Mouse (Mus musculus) adrenal gland, adult 2 months (tissue): ENCODE measurements around the gene Clps. TPM values are rescaled to one million over a fixed set of nuclear protein-coding genes. Genes with fewer than 3 reads are reported as not detected.

ENCODE experiments used
- DNase-seq: peaks from one replicate; pipeline ENCODE4 v3.0.0; 2021
- polyA plus RNA-seq: library from polyadenylated mRNA; depleted of rRNA; stranded (reverse); fragments of >200 nt; gene quantifications from 2 replicates; pipeline ENCODE4 v1.2.3, GENCODE M21; 2012
- total RNA-seq, 2 experiments: library from RNA; stranded (reverse); gene quantifications; 2 replicates each; pipeline ENCODE4 v1.2.3; 2021

Clps gene
- total and polyA plus RNA-seq, 3 experiments, result 1.4 TPM; not detected in 2

DNA sequence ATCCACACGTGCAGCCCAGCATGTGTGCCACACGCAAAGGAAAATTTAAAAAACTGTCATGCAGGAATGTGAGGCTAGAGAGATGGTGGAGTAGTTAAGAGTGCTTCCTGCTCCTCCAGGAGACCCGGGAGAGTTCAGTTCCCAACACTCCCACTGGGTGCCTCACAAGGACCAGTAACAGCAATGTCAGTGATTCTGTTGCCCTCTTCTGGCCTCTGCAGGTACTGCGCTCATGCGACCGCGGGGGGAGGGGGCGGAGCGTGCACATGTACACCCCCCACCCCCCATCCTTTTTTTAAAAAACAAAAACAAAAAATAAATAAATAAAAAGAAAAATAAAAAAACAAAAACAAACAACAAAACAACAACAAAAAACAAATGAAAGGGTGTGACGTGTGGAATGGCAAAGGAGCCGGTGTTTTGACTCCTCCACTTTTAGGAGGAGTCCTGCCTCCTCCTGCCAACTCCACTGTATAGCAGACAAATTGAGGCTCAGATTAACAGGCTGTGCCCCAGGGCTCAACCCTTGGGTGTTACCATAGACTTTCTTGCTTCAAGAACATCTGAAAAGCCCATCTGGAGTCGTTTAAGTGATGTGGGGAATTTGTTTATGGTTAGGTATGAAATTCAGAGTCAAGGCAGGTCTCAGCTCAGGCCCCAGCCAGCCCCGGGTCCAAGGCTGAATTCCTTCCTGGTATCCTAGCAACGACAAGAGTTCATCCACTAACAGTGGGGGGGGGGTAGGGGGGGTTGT, 7.3 kb downstream of the Clps start:
- DNase-seq, result peak; percentile 74

DNA sequence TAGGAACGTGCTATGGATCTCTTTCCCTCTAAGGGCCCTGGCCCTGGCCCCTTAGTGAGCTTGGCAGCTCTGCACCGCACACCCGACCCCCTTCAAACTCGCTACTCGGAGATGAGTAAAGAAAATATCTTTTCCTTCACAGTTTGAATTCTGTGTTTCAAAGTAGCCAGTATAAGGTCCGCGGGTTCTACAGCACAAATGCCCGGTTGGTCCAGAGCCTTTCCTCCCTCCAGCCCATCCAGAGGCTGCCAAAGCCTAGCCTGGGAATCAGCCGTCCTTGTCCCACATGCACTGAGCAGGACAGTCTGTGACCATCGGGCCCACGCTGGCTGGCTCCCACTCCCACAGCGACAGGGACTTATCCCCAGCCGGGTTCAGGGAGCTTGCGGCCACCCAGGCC, 11.5 kb downstream of the Clps start, which contains the start of gene Clpsl2:
Gene Clpsl2 (plus strand): TSS at position 301 of the 400 bp plus-strand sequence.
- no peak for DNase-seq

DNA sequence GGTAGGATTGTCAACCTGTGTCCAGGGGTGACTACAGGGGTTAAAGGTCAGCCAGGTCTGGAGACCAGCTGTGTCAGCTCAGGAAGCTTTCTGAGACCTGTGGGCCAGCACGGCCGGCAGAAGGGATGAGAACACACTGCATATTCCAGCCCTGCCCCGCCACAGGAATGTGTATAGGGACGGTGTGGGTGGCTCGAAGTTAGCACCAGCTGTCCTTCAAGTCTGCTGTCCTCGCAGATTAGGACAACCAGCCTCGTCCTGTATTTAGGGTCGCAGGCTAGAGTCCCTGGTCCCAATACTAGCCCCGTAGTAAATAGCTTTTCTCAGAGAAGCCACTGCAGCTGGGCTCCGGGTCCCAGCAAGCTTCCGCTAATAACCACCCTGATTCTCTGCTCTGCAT, 12.0 kb downstream of the Clps start:
- no peak for DNase-seq

DNA sequence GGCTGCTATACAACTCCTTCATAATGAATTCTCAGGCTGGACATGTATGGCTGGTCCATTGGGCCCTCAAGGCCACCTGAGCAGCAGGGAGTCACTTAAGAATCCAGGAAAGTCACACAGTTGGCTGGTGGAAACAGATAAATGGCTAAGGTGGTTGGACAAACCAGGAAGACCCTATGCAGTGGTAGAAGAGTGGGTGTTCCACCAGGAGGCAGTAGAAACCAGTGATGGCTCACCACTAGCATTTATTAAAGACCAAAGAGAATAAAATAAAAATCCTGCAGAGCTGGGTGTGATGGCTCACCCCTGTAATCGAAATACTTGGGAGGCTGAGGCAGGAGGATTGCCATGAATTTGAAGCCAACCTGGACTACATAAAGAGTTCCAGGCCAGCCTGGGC, 13.6 kb downstream of the Clps start:
- no peak for DNase-seq

DNA sequence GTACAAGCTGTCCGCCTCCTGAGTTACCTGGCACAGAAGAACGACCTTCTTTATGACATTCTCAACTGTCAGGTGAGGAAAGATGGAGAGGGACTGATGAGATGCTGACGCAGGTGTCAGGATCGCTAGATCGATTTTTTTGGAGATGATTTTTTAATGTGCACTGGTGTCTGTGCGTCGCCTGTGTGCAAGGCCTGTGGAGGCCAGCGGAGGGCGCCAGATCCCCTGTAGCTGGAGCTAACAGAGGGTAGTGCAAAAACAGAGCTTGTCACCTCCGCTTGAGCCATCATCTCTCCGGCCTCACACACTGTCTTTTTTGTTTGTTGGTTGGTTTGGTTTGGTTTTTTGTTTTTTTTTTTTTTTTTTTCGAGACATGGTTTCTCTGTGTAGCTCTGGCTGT, 22.7 kb downstream of the Clps start:
- no peak for DNase-seq

DNA sequence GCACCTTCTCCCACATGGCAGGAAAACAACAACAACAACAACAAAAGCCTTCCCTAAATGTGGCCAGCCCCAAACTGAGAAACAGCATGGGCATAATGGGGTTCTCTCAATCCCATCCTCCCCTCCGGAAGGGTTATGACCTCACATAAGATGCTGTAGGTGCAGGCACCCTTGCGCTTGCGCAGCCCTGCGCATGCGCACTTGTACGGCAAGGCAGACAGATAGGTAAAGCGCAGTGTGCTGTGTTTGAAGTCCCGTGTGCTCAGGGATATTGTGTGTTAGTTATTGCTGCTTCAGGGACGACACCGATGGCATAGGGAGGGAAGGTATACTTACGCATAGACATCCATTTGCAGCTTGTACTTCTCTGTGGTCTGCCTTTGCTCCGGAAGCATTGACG, 27.2 kb downstream of the Clps start:
- DNase-seq, result no peak

DNA sequence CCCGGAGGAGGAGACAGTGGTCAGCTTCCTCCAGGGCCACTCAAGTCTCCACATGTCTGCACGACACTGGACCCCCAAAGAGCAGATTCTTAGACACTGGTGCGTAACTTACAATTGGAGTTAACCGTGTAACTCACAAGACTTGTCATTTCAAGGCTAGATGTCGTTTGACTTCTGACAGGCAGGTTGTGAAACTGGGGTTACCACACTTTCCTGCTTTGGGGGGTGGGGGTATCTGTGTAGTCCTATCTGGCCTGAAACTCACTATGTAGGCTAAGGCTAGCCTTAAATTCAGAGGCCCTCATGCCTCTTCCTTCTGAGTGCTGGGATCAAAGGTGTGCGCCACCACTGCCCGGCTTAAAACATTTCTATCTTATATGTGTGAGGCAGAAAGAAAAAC, 28.0 kb downstream of the Clps start:
- DNase-seq, result no peak

DNA sequence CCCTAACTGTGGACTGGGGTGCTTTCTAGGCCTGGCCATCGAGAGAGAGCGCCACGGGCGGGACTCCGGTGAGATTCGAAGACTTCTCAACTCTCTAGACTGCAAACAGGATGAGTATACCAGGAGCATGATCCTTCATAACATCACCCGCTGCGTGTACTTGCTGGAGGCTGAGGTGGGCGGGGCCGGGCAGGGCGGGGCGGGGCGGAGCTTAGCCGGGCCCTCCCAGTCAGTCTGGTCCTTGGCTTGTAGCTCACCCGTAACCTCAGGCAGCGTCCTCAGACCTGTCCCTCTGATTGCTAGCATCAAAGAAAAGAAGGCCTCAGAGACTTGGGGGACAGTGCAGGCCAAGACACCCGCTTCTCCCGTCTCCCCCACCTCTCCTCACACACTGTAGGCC, 28.6 kb downstream of the Clps start:
- no peak for DNase-seq

DNA sequence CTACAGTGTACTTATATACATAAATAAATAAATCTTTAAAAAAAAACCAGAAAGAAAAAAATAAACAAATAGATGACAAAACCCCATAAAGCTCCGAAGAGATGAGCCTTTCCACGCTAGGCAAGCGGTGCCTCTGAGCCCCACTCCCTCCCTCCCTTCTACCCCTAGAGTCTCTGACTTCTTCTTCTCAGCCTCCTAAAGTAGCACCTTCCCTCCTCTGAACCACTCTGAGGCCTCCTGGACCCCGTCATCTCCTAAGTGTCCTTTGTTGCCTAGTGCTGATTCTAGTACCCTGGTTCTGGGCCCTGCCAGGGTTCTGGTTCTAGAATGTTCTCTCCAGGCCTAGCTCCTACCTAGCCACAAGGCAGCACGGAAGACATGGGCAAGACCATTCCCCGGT, 30.1 kb downstream of the Clps start, which contains the start of gene Armc12:
Gene Armc12 (plus strand): TSS at position 301 of the 400 bp plus-strand sequence.
- DNase-seq, result no peak

DNA sequence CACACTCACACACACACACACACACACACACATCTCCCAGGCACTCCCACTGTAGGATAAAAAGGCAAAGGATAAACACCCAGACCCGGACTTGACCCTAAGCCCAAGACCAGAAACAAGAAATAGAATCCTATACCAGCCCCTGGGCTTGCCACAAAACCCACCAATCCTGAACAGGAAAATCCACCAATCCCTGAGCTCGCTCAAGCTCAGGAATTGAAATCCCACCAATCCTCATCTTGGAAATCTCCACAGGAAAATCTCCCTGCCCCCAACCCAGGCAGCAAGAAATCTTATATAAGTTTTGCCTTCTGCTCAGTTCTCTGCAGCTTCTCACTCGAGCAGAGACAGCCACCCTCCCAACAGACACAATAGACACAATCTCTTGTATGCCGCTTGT, 31.4 kb downstream of the Clps start:
- DNase-seq, result no peak

DNA sequence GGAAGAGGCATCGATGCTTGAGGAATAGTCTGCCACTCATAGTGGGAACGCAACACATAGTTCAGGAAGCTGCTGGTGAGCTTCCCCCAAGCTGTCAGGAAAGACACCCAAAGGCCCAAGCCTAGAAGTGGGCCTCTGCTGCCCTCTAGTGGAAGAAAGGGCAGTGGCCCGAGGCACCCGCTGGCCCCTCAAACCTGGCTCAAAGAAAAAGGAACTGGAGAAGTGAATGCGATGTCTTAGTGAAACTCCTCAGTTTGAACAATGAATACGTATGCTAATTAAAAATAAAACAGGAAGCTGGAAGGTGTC, 32.6 kb downstream of the Clps start:
- peak; percentile 88 for DNase-seq

DNA sequence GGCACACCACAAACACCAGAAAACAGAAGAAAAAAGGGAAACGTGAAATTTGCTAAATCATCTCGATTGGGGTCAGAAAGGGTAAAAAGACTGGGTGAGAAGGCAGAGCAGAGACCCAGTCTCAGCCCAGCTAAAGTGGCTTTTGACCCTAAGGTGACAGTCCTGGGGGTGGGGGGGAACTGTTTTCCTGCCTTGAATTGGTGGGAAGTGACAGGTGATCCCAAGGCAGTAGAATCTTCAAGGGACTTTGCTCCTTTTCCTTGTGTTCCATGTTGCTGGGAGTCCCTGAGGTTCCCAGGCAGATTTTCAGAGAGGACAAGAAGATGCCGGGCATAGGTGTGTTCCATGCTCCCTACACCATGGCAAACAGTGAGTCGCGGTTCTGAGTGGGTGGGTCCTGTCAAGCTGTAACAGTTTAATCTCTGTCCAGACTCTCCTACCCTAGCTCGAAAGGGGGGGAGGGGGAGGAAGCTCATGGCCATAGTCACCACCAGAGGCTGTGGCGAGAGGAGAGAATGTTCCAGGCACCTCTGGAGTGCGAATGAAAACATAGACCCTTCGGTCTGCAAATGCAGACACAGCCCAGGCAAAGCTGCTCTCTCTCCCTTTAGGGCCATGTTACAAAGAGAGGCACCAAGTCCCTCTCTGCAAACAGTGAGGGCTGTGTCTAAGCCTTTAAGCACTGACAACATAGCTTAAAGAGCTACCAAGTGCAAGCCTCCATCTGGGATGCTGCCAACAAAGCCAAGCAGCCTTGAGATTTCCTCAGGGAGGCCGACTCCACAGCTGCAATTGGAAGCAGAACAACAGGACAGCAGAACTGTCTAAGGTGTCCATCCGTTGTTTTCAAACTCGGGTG, 33.2 kb downstream of the Clps start:
- DNase-seq, result peak; percentile 39

DNA sequence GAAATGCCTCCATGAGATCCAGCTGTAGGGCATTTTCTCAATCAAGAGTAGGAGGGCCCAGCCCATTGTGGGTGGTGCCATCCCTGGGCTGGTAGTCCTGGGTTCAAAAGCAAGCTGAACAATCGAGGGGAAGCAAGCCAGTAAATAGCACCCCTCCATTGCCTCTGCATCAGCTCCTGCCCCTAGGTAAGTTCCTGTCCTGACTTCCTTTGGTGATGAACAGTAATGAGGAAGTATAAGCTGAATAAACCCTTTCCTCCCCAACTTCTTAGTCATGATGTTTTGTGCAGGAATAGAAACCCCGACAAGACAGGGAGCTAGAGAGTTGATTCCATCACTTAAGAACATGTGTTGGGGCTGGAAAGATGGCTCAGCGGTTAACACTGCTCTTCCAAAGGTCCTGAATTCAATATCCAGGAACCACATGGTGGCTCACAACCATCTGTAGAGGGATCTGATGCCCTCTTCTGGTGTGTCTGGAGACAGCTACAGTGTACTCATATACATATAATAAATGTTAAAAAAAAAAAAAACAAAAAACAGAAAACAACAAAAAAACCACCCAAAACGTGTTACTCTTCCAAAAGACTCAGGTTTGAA, 35.6 kb downstream of the Clps start:
- DNase-seq, result no peak

DNA sequence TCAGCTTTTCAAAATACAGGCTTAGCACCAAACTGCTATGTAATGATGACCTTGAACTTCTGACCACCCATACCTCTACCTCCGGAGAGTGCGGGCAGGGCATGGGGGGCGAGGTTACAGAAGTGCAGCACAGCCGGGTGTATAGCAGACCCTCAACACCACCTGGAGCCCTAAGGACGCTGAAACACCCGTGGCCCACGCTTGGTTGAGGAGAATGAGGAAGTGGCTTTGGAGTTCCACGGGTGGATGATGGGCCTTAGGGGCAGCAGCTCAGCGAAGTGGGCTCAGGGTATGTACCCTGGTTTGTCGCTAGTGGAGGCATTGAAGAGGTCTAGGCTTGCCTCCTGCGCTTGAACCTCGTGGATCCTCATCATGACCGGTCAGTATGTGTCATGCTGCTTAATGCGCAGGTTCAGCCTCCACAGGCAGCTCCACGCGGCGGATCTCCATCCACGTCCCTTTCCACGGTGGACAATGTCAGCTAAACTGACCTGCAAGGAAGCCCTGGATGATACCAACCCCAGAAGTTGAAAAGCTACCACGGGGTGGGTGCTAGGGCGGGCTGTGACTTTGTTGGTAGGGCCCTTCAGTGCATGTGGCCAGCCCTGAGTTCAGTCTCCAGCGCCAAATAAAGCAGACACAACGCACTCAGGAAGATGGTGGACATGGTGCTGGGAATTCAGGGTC, 36.4 kb downstream of the Clps start:
- DNase-seq, result no peak

DNA sequence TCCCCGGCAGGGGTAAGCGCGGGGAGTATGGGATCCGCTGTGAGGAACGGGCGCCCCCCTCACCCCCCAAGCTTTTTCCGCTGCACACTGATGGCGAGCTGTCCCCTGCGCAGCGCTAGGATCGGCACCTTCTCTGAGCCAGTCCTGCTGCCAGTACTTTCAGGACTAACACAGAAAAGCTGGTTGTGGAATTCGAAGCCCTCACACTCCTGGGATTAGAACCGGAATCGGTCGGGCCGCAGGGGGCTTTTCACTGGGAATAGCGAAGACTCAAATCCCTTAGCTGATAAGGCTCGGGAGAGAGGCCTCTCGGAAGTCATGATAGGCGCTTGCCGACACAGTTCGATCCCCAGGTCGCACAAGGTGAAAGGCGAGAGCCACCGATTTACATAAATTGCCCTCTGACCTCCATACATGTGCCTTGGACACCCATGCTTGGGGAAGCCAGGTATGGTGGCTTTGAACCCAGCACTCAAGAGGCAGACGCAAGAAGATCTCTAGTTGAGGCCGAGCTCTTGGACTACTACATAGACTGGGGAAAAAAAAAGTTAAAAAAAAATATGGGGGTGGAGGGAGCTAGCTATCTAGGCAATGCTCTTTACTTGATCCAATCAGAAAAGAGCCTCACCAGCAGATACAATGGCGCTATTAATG, 37.1 kb downstream of the Clps start:
- DNase-seq, result no peak

DNA sequence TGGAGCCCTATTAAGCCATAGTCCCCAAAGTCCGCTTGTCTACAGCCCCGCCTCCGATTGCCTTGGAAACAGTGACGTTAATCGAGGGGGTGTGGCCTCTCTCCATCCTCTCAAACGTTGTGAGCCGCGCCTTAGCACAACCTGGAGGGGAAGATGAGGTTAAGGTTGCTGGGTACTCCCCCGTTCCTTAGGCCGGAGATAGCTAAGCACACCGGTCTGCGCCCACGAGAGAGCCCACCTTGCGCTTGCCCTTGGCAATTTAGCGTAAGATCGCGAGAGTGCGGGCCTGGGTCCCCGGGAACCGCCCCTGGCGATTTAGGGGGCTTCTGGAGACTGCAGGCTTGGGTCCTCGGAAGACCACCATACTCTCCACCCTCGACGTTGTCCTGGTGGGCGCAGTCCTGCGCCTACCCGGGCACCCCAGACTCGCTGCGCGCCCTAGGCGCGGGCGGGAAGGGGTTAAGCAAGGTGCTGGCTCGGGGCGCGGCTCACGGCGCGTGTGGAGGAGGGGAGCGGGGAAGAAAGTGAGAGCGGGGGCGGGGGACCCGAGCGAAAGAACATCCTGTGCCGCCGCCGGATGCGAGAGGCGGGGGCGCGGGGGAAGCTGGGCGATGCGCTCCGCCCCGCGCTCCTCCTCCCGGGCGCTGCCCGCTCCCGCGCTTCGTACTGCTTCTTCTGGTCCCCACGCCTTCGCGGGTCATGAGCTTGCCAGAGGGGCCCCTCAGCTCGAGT, 37.8 kb downstream of the Clps start:
- peak; percentile 94 for DNase-seq

DNA sequence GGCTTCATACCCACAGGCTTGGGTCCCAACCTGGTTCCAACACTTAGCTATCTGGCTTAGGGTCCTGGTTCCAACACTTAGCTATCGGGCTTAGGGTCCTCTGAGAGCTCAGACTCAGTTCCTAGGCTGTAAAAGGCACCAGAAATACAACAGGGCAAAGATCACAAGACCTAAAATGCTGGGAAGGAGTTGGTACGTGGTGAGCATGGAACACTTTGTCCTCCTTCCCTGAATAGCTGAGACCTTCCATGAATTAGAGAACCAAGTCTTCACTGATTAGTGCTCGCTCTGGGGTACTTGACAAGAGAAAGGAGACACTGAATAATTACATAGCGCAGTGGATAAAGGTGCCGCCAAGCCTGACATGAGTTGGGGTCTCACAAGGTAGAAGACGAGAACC, 38.6 kb downstream of the Clps start:
- DNase-seq, result no peak

DNA sequence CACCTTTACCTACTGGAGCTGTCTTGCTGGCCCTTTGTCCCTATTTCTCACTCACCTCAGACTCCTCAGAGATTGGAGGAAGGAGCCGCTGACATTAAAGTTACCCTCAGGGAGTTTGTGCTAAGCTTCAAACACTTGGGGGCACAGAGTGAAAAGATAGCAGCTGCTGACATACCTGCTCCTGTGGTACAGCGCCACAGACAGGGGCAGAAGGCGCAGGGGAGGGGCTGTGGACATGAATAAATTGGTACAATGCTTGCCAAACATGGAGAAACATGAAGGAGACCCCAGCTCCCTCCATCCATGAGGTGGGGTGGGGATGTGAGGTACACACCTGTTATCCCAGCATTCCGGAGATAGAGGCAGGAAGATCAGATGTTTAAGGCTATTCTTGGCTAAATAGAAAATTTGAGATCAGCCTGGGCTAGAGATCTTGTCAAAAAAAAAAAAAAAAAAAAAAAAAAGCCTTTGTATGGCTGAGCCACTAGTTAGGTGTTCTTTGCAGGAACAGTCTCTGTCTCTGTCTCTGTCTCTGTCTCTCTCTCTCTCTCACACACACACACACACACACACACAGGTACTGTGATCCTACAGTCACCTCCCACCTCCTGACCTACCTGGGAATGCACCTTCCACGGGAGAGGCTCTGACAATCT, 39.4 kb downstream of the Clps start:
- DNase-seq, result no peak

DNA sequence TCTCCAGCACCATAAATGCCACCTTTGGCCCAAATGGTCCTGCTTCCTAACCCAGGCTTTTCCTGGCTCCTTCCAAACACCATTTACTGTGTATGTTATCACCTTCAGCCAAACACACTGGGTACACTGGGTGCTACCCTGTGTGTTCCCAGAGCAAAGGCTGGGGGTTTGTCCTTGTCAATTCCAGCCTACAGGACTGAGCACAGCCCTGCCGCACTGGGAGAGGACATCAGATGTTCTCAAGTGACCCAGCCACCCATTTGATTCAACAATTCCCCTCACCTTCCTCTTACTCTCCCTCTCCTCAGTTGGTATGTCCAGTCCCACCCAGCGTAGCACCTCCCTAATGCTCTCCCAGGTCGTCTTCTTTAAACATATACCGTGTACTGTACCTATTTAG, 40.0 kb downstream of the Clps start:
- DNase-seq, result no peak

DNA sequence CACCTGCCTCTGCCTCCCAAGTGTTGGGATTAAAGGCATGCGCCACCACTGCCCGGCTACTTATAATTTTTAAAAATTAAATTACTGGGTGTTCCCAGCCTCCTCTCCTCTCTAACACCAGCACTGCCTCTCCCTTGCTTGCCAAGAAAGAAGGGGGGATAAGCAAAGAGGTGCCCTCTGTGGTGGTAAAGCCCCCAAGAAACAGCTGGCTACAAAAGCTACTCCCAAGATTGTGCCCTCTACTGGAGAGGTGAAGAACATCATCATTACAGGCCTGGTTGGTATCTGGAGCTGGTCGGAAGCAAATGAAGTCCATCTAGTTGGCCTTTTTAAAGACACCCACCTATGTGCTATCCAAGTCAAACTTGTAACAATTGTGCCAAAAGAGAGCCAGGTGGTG, 40.7 kb downstream of the Clps start:
- DNase-seq, result no peak

DNA sequence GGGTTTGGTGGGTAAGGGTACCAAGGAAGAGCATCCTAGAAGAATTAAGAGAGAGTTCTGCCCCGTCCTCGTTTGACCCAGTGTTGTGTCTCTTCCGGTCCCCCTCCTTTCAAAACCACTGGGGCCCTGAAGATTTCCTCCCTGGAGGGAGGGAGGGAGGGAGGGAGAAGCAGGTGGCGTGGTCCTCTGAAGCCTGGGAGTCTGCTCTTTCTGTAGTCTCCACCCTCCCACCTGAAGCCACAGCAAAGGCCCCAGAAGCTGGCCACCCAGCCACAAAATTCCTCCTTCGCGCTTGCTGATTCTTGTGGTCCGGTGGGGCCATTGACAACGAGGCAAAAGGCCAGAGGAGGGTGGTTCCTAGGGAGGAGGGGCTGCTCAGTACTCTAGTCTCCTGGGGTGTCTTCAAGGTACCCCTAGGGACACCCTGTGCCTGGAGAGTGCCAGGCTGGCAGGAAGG, 41.9 kb downstream of the Clps start:
- peak; percentile 58 for DNase-seq
